Mouse (Mus musculus) midbrain, embryonic 13.5 days (tissue): Measurements from ENCODE around the gene Nr4a1. TPM values are rescaled to one million over a fixed set of nuclear protein-coding genes. Genes with fewer than 3 reads are reported as not detected.
A peak's percentile ranks its signal among the peaks of the same experiment; 100 is the strongest.

Experiments
- ATAC-seq: fragments of 200-750 bp; cut with Nextera tagmentation; 2 replicates; pipeline ENCODE4 v1.8.0; 2017; ENCODE audit warnings: mild to moderate bottlenecking, moderate TSS enrichment, moderate library complexity
- H3K27ac ChIP-seq: fragments of 300-500 bp; sonication (generic); 2 replicates; pipeline ENCODE4 v1.5.1; 2015; ENCODE audit warnings: inconsistent platforms, mild to moderate bottlenecking, moderate library complexity
- H3K27me3 ChIP-seq: fragments of 300-500 bp; sonication (generic); 2 replicates; pipeline ENCODE4 v1.6.1; 2015; ENCODE audit warnings: mild to moderate bottlenecking, inconsistent platforms
- H3K36me3 ChIP-seq: fragments of 300-500 bp; sonication (generic); 2 replicates; pipeline ENCODE4 v1.6.1; 2015; ENCODE audit warnings: mild to moderate bottlenecking, inconsistent platforms
- H3K4me1 ChIP-seq: fragments of 300-500 bp; sonication (generic); replicated peaks from 2 replicates; pipeline ENCODE4 v1.6.1; 2015; ENCODE audit warnings: inconsistent platforms
- H3K4me2 ChIP-seq: fragments of 300-500 bp; sonication (generic); replicated peaks from 2 replicates; pipeline ENCODE4 v1.6.1; 2015; ENCODE audit warnings: moderate library complexity, mild to moderate bottlenecking, inconsistent platforms
- H3K4me3 ChIP-seq: fragments of 300-500 bp; sonication (generic); replicated peaks from 2 replicates; pipeline ENCODE4 v1.5.1; 2015; ENCODE audit warnings: mild to moderate bottlenecking, inconsistent platforms
- H3K9ac ChIP-seq: fragments of 300-500 bp; sonication (generic); replicated peaks from 2 replicates; pipeline ENCODE4 v1.6.1; 2015; ENCODE audit warnings: mild to moderate bottlenecking, inconsistent platforms
- H3K9me3 ChIP-seq: fragments of 300-500 bp; sonication (generic); 2 replicates; pipeline ENCODE4 v1.6.1; 2016; ENCODE audit warnings: mild to moderate bottlenecking, inconsistent platforms
- WGBS: fragments of 180-500 bp; shearing (Covaris S2); methylation state at CpG from one replicate; pipeline ENCODE4 v1.1.7; 2015; 5-methylcytosine and 5-hydroxymethylcytosine counted together
- polyA plus RNA-seq: library from polyadenylated mRNA; unstranded; fragments of >200 nt; fragmentation: Nextera tagmentation; extraction: Ambion mirVana; gene quantifications from 2 replicates; pipeline ENCODE4 v1.2.1, GENCODE M21; 2015

Gene Nr4a1
- polyA plus RNA-seq, 1 experiment from 2014 or later, result 3.1 TPM

GRCm38 (mm10) chr15:101278589-101278988 is 24.5 kb downstream of the Nr4a1 start:
- H3K27ac ChIP-seq, result no peak overlapping the region
- 68% methylated on average over 5 of the region's 5 CpGs for WGBS

GRCm38 (mm10) chr15:101279430-101279999 is 25.4 kb downstream of the Nr4a1 start:
- H3K4me1 ChIP-seq, result peaks cover 9% of the 10 kb centered on the region
- no peak overlapping the region for H3K4me2 ChIP-seq
- no peaks in the 10 kb centered on the region for H3K27me3 ChIP-seq
- H3K4me3 ChIP-seq, result no peak overlapping the region
- H3K27ac ChIP-seq, result no peak overlapping the region
- ATAC-seq, result no peak
- H3K9me3 ChIP-seq, result no peaks in the 10 kb centered on the region
- no peak overlapping the region for H3K9ac ChIP-seq
- WGBS, result 68% methylated on average over 12 of the region's 12 CpGs
- no peaks in the 10 kb centered on the region for H3K36me3 ChIP-seq

More at GRCm38 (mm10) chr15:101278589-101278988, 24.5 kb downstream of the Nr4a1 start:
- no peak for ATAC-seq
- Histone ChIP-seq H3K9me3 (no peaks in the 10 kb centered on the region), H3K9ac (no peak overlapping the region), H3K36me3 (peaks cover 8% of the 10 kb centered on the region), H3K4me2 (no peak overlapping the region), H3K4me1 (peaks cover 8% of the 10 kb centered on the region), H3K4me3 (no peak overlapping the region), H3K27me3 (no peaks in the 10 kb centered on the region)

DNA sequence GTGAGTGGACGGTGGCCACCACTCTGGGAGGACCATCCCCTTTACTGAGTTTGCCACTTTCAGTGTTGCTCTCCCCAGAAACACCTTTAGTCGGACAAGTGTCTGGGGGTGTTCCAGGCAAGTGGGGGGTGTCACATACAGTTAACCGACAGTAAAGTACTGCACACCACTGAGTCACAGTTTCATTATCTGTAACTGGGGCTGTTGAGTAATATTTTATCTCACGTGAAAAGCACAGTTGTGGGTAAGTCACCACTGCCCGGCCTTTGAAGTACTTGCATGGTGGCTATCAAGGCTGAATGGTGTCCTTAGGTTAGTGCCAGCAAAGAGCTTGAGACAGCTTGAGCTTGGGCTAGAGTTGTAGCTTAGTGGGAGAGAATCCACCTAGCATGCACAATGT is 28.4 kb downstream of the Nr4a1 start:
- Histone ChIP-seq H3K9me3 (no peaks in the 10 kb centered on the region), H3K27me3 (no peaks in the 10 kb centered on the region), H3K9ac (no peak overlapping the region), H3K27ac (no peak overlapping the region), H3K36me3 (peaks cover 14% of the 10 kb centered on the region), H3K4me2 (no peak overlapping the region), H3K4me1 (peaks cover 21% of the 10 kb centered on the region), H3K4me3 (no peak overlapping the region)
- WGBS, result 80% methylated on average over 5 of the region's 5 CpGs
- no peak for ATAC-seq

DNA sequence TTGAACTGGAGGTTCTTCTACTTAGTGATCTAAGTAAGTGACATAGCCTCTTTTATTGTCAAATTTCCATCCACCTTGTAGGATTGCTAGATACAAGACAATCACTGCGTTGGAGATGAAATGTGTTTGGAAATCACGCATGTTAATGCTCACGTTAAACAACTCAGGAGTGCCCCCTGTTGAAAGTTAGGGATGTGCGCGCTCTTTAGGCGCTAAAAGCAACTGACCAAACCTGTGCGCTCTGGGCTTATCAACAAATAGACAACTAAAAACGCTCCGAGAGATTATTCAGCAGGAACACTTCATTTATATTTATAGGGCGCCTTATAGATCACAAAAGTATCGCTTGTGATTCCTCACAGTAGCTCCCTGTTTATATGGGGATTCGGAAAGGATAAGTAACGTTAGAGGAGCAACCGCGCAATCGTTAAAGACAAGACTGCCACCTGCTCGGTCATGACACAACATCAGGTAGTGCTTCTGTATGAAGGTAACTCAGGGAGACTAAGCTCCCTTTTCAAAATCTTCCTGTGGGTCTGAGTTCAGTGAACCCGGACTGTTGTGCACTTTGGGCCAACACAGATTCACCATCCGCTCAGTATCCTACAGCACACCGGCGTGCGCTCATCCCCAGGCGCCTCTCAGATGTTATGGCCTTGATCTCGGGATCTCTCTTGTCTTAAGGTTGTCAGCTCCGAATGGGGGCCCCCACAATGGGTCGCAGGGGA is 29.3 kb downstream of the Nr4a1 start:
- Histone ChIP-seq H3K36me3 (peaks cover 22% of the 10 kb centered on the region), H3K27ac (peak overlapping the region; percentile 74), H3K4me3 (peak overlapping the region; percentile 93), H3K4me1 (peaks cover 18% of the 10 kb centered on the region), H3K9ac (peak overlapping the region; percentile 90), H3K27me3 (no peaks in the 10 kb centered on the region), H3K9me3 (no peaks in the 10 kb centered on the region), H3K4me2 (peak overlapping the region; percentile 97)
- 2% methylated on average over 26 of the region's 26 CpGs for WGBS
- ATAC-seq, result peak; percentile 44

DNA sequence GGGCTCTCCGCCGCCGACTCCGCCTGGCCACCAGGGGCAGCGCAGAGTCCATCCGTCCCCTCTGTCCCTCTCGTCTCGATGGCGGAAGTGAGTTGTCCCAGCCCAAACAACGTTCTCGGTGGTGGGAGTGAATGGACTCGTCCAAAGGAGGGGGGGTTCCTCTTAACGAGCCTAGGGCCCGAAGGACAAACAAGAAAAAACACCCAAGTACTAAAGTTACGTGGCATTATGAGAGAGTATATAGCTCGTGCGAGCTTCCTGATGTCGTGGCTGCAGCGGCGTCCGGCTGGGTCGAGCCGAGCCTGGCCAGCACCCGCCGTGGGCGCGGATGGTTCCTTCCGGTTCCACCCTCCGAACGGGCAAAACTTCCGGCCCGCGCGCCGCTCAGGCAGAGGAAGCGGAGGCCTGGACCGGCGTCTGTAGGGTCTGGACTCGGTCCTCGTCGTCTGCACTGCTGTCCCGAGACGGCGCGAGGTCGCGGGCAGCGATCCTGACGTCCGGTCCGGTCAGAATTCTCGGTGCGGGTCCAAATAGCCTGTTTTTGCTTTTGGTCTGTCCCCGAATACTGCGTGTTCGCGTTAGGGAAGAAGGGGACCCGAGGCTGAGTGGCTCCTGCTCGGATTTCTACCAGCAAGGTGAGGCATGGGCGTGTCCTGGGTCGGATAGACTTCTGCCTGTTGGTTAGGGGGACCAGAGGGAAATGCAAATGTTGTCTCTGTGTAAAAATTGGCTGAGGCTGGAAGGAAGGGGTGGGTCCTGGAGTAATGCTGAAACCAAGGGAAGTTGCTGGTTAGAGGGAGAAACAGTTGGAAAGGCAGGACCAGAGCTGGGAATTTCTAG is 30.1 kb downstream of the Nr4a1 start, which contains the start of gene Atg101:
Gene Atg101, plus strand, starts transcription at position 362 of the 840 bp plus-strand sequence.
- H3K27me3 ChIP-seq, result no peaks in the 10 kb centered on the region
- WGBS, result under 1% methylated on average over 61 of the region's 61 CpGs
- H3K9ac ChIP-seq, result peak within 1 kb of the TSS; percentile 90
- H3K36me3 ChIP-seq, result peaks cover 30% of the 10 kb centered on the region
- H3K9me3 ChIP-seq, result no peaks in the 10 kb centered on the region
- H3K27ac ChIP-seq, result peak within 1 kb of the TSS; percentile 74
- H3K4me3 ChIP-seq, result peak within 1 kb of the TSS; percentile 93
- H3K4me2 ChIP-seq, result peak within 1 kb of the TSS; percentile 97
- H3K4me1 ChIP-seq, result peaks cover 18% of the 10 kb centered on the region
- peak; percentile 95 for ATAC-seq

DNA sequence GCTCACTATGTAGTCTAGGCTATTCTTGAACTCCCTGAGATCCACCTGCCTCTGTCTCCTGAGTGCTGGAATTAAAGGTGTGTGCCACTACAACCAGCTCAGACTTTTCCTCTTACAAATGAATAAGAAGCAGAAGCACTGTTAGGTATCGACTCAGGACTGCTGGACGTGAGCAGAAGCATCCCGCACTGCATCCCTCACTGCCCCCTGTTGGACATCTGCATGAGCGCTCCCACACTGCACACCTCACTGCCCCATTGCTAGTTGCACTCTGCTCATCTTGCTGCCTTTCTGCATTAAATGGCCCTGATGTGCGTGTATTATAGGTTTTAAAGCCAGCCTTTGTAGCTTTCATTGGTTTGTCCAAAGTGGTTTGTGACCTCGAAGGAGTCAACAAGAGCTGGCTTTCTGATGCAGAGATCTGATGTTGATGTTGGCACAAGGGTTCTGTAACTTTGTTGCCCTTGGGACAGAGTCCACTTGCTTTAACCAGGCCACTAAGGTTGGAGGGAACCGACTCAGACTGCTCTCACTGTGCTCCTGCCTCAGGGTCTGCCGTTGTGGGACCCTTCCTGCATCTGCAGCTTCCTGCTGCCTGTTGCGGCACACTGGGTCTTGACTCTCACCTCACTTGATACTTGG is 32.2 kb downstream of the Nr4a1 start:
- Histone ChIP-seq H3K4me2 (no peak overlapping the region), H3K9me3 (no peaks in the 10 kb centered on the region), H3K4me3 (no peak overlapping the region), H3K4me1 (peaks cover 18% of the 10 kb centered on the region), H3K27ac (no peak overlapping the region), H3K36me3 (peaks cover 51% of the 10 kb centered on the region), H3K27me3 (no peaks in the 10 kb centered on the region), H3K9ac (no peak overlapping the region)
- WGBS, result 66% methylated on average over 9 of the region's 9 CpGs
- ATAC-seq, result no peak

DNA sequence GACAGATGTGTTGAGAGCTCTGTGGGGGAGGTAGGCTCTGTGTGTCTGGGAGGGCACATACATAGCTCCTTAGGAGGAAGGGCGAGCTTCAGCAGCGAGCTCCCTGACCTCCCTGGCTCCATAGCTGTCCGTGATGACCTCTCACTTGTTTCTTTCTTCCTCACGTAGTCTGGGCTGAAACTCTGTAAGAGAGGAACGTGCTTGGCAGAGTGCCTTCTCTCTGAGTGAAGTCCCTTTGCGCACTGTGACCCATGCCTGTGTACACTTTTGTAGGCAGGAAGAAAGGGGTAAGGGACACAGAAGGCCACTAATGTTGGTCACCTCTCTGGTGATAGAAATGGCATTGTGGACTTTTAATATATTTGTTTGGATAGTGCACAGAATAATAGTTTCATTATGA is 33.3 kb downstream of the Nr4a1 start:
- Histone ChIP-seq H3K27ac (no peak overlapping the region), H3K4me2 (no peak overlapping the region), H3K9me3 (no peaks in the 10 kb centered on the region), H3K4me1 (peaks cover 18% of the 10 kb centered on the region), H3K4me3 (no peak overlapping the region), H3K27me3 (no peaks in the 10 kb centered on the region), H3K36me3 (peaks cover 62% of the 10 kb centered on the region), H3K9ac (no peak overlapping the region)
- WGBS, result 95% methylated on average over 6 of the region's 6 CpGs
- no peak for ATAC-seq

DNA sequence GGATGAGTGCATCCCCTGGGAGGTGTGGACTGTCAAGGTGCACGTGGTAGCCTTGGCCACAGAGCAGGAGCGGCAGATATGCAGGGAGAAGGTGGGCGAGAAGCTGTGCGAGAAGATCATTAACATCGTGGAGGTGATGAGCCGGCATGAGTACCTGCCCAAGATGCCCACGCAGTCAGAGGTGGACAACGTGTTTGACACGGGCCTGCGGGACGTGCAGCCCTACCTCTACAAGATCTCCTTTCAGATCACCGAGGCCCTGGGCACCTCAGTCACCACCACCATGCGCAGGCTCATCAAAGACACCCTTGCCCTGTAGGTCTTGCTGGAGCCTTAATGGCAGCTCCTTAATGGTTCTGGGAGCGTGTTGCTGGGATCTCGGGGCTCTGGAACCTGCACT is 36.3 kb downstream of the Nr4a1 start:
- no peak for ATAC-seq
- Histone ChIP-seq H3K9me3 (no peaks in the 10 kb centered on the region), H3K9ac (no peak overlapping the region), H3K4me2 (no peak overlapping the region), H3K27ac (no peak overlapping the region), H3K4me1 (peaks cover 9% of the 10 kb centered on the region), H3K4me3 (no peak overlapping the region), H3K36me3 (peaks cover 69% of the 10 kb centered on the region), H3K27me3 (no peaks in the 10 kb centered on the region)
- WGBS, result 96% methylated on average over 15 of the region's 15 CpGs

GRCm38 (mm10) chr15:101292012-101292411 is 37.9 kb downstream of the Nr4a1 start:
- Histone ChIP-seq H3K36me3 (peaks cover 59% of the 10 kb centered on the region), H3K9ac (no peak overlapping the region), H3K27me3 (no peaks in the 10 kb centered on the region), H3K4me1 (no peaks in the 10 kb centered on the region), H3K4me3 (no peak overlapping the region), H3K27ac (no peak overlapping the region), H3K9me3 (no peaks in the 10 kb centered on the region), H3K4me2 (no peak overlapping the region)
- no peak for ATAC-seq
- 95% methylated on average over 3 of the region's 3 CpGs for WGBS

DNA sequence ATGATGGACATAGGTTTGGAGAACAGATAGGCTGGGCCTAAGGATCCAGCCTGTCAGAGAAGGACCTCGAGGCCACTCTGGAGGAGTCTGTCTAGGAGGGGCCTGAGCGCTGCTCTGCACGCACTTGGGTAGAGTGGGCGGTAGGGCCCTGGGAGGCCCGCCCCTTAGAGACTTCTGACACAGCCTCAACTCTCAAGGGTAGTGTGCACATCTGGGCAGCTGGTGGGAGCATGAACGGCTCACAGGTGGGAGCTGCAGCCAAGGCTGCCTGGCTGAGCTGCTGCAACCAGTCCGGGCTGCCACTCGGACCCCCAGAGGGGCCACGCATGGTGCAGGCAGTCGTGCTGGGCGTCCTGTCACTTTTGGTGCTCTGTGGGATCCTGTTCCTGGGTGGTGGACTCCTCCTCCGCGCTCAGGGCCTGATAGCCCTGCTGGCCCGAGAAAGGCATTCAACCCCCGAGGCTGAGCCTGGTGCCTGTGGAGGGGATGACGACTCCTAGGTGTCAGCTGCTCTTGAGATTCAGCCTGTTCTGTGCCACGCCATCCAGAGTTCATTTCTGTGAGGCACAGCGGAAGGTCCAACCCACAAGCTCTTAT is 39.1 kb downstream of the Nr4a1 start, which contains the start of gene 6030408B16Rik:
Gene 6030408B16Rik, plus strand, starts transcription at position 188 of the 597 bp plus-strand sequence.
- Histone ChIP-seq H3K36me3 (peaks cover 49% of the 10 kb centered on the region), H3K27ac (no peak within 1 kb of the TSS), H3K27me3 (no peaks in the 10 kb centered on the region), H3K4me1 (peaks cover under 1% of the 10 kb centered on the region; the same call in 1 of the 2 replicates), H3K9me3 (no peaks in the 10 kb centered on the region), H3K4me2 (no peak within 1 kb of the TSS), H3K9ac (0 out of 2 replicates have a peak within 1 kb of the TSS, but pooled peaks have one; percentile 1), H3K4me3 (no peak within 1 kb of the TSS)
- ATAC-seq, result no peak
- 72% methylated on average over 18 of the region's 18 CpGs for WGBS
